Mouse (Mus musculus) midbrain, embryonic 16.5 days (tissue): Measurements from ENCODE around the gene Gfra1. TPM values are rescaled to one million over a fixed set of nuclear protein-coding genes. Genes with fewer than 3 reads are reported as not detected.

ENCODE experiments used
- ATAC-seq: fragments of 200-750 bp; cut with Nextera tagmentation; 2 replicates; pipeline ENCODE4 v1.8.0; 2017; ENCODE audit warnings: moderate TSS enrichment
- H3K27ac ChIP-seq: fragments of 300-500 bp; sonication (generic); 2 replicates; pipeline ENCODE4 v1.5.1; 2014; ENCODE audit warnings: mild to moderate bottlenecking, low read length, mixed read lengths
- H3K27me3 ChIP-seq: fragments of 300-500 bp; sonication (generic); 2 replicates; pipeline ENCODE4 v1.6.1; 2014; ENCODE audit warnings: low read depth, low read length, mixed read lengths; ENCODE audit not compliant: control insufficient read depth, insufficient read depth
- H3K36me3 ChIP-seq: fragments of 300-500 bp; sonication (generic); 2 replicates; pipeline ENCODE4 v1.6.1; 2014; ENCODE audit warnings: mild to moderate bottlenecking, low read length, moderate library complexity, mixed read lengths; ENCODE audit not compliant: control insufficient read depth, insufficient read depth
- H3K4me1 ChIP-seq: fragments of 300-500 bp; sonication (generic); 2 replicates; pipeline ENCODE4 v1.6.1; 2014; ENCODE audit warnings: mild to moderate bottlenecking, low read length, mixed read lengths; ENCODE audit not compliant: control insufficient read depth, insufficient read depth
- H3K4me2 ChIP-seq: fragments of 300-500 bp; sonication (generic); 2 replicates; pipeline ENCODE4 v1.6.1; 2014; ENCODE audit warnings: mild to moderate bottlenecking, low read length, mixed read lengths
- H3K4me3 ChIP-seq: fragments of 300-500 bp; sonication (generic); 2 replicates; pipeline ENCODE4 v1.5.1; 2014; ENCODE audit warnings: low read depth, mild to moderate bottlenecking, low read length, moderate library complexity, mixed read lengths
- H3K9ac ChIP-seq: fragments of 300-500 bp; sonication (generic); 2 replicates; pipeline ENCODE4 v1.6.1; 2014; ENCODE audit warnings: low read depth, low read length, mixed read lengths
- H3K9me3 ChIP-seq: fragments of 300-500 bp; sonication (generic); replicated peaks from 2 replicates; pipeline ENCODE4 v1.6.1; 2014; ENCODE audit warnings: mild to moderate bottlenecking, low read length, mixed read lengths; ENCODE audit not compliant: control insufficient read depth, poor library complexity, severe bottlenecking
- WGBS: fragments of 180-500 bp; shearing (Covaris S2); extraction: QIAGEN DNeasy Blood & Tissue Kit; methylation state at CpG from one replicate; pipeline ENCODE4 v1.1.7; 2014; 5-methylcytosine and 5-hydroxymethylcytosine counted together
- polyA plus RNA-seq: library from polyadenylated mRNA; unstranded; fragments of >200 nt; fragmentation: Nextera tagmentation; extraction: Ambion mirVana; gene quantifications from 2 replicates; pipeline ENCODE4 v1.2.1, GENCODE M21; 2015

The Gfra1 gene
- polyA plus RNA-seq, 1 experiment from 2014 or later = 45.0 TPM

DNA sequence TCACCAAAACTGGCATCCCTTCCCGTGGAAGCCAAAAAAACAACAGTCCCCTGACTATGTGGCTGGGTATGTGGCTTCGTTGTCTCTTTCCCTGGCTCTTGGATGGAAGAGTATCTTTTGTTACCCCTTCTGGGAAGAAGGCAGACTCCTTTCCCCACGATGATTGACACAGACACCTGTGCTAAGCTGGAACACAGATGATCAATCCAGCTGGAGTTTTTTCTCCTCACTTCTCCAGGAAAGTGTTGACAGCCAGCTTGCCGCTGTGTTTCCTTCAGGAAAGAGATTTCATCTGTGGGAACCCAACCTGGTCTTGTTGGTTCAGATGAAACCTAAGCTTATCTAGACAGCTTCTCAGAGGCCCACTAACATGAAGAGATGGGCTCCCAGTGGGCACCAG is 40.5 kb downstream of the Gfra1 start:
- H3K4me1 ChIP-seq = no peaks in the 10 kb centered on the region

DNA sequence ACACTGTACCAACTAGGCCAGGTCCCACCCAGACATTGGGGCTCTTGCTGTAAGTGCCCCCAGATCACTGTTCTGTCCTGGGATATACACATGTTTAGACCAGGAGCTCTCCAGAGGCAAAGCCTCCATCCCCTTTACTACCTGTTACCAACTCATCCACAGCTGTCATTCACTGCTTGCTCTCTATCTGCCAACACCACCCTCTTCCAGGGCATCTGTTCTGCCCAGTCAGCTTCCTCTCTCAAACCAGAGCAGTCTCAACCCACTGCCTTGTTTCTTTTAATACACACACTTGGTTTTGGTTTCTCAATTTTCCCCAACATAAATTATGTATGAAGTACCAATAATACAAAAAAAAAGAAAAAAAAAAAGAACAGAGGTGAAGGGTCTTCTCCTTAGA is 41.0 kb downstream of the Gfra1 start:
- ATAC-seq = no peak
- Histone ChIP-seq H3K9me3 (no peaks in the 10 kb centered on the region), H3K4me2 (no peak overlapping the region), H3K4me3 (no peak overlapping the region), H3K9ac (no peak overlapping the region), H3K4me1 (no peaks in the 10 kb centered on the region), H3K27ac (no peak overlapping the region), H3K27me3 (no peaks in the 10 kb centered on the region), H3K36me3 (no peaks in the 10 kb centered on the region)

More for the DNA sequence above, 40.5 kb downstream of the Gfra1 start:
- H3K9ac ChIP-seq = no peak overlapping the region
- H3K27me3 ChIP-seq = no peaks in the 10 kb centered on the region
- no peak overlapping the region for H3K4me3 ChIP-seq
- H3K9me3 ChIP-seq = no peaks in the 10 kb centered on the region
- H3K4me2 ChIP-seq = no peak overlapping the region
- no peak for ATAC-seq
- WGBS = 87% methylated on average over 4 of the region's 4 CpGs
- H3K36me3 ChIP-seq = no peaks in the 10 kb centered on the region
- H3K27ac ChIP-seq = no peak overlapping the region

DNA sequence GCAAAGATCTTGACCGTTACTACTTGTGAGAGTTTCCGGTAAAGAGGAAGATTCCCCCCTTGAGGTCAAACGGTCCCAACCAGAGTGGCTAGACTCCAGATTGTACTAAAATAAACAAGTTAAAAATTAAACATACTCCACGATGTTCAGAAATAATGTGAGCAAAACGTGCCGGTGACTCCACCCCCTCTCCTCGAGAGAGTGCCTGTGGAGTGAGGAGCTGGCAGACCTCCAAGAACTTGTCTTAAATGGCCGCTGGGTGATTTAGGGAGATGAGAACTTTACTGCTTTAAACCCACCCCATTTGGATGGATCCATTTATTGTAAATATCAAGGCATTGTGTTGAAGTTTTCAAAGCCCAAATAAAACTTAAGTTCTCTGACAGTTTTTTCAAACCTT is 42.4 kb downstream of the Gfra1 start:
- ATAC-seq = no peak

GRCm38 (mm10) chr19:58412811-58413210 is 42.9 kb downstream of the Gfra1 start:
- Histone ChIP-seq H3K9ac (no peak overlapping the region), H3K36me3 (no peaks in the 10 kb centered on the region), H3K27ac (no peak overlapping the region), H3K4me3 (no peak overlapping the region), H3K4me2 (no peak overlapping the region), H3K27me3 (no peaks in the 10 kb centered on the region), H3K4me1 (no peaks in the 10 kb centered on the region), H3K9me3 (no peaks in the 10 kb centered on the region)
- ATAC-seq = no peak
- WGBS = 71% methylated on average over 2 of the region's 3 CpGs

More for the DNA sequence above, 42.4 kb downstream of the Gfra1 start:
- Histone ChIP-seq H3K9me3 (no peaks in the 10 kb centered on the region), H3K4me3 (no peak overlapping the region), H3K4me2 (no peak overlapping the region), H3K36me3 (no peaks in the 10 kb centered on the region), H3K4me1 (no peaks in the 10 kb centered on the region), H3K9ac (no peak overlapping the region), H3K27ac (no peak overlapping the region), H3K27me3 (no peaks in the 10 kb centered on the region)
- 44% methylated on average over 8 of the region's 8 CpGs for WGBS

- no peak overlapping the region for H3K4me2 ChIP-seq
- H3K4me1 ChIP-seq = no peaks in the 10 kb centered on the region
- no peaks in the 10 kb centered on the region for H3K27me3 ChIP-seq
- H3K4me3 ChIP-seq = no peak overlapping the region
- H3K36me3 ChIP-seq = no peaks in the 10 kb centered on the region
- ATAC-seq = no peak
- no peak overlapping the region for H3K9ac ChIP-seq
- no peak overlapping the region for H3K27ac ChIP-seq
- no peaks in the 10 kb centered on the region for H3K9me3 ChIP-seq
Measured at GRCm38 (mm10) chr19:58406726-58407125, 49.0 kb downstream of the Gfra1 start.

DNA sequence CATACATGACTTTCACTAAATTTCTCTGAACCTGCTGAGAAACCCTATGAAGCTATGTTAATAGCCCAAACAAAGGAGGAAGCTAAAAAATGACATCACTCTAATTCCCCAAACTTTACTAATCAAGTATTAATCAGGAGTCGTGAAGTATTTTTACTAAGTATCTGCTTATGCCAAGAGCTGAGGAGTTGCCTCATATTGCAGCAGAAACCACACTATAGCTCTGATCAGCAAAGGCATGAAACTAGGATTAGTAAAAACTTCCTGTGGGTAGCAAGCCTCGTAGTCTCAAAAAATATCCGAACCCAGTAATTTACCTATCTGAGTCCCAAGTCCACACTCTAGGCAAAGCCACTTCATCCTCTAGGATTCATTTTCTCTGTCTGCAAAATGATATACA is 55.5 kb downstream of the Gfra1 start:
- Histone ChIP-seq H3K4me3 (no peak overlapping the region), H3K27ac (no peak overlapping the region), H3K9ac (no peak overlapping the region), H3K9me3 (no peaks in the 10 kb centered on the region), H3K4me1 (peaks cover 8% of the 10 kb centered on the region; the same call in 1 of the 2 replicates), H3K27me3 (no peaks in the 10 kb centered on the region), H3K4me2 (no peak overlapping the region), H3K36me3 (no peaks in the 10 kb centered on the region)
- ATAC-seq = no peak
- 83% methylated on average over 3 of the region's 3 CpGs for WGBS

DNA sequence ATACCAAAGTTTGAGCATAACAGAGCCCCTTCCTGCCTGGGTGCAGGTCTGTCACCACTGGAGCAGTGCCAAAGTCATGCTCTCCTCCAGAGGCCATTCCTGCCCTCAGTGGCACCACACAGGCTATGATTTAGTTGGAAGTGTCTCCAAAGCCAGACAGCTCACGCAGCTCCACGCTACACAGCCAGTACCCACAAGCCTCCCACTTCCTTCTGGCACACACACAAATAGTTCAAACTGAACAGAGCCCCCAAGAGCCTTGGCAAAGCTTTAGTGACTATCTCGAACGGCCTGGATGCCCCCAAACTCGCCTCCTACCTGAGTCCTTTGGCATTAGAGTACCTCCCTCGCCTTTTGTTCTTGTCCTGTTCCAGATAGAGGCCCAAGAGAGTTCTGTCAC is 56.5 kb downstream of the Gfra1 start:
- Histone ChIP-seq H3K4me1 (peaks cover 8% of the 10 kb centered on the region; the same call in 1 of the 2 replicates), H3K4me3 (no peak overlapping the region), H3K4me2 (no peak overlapping the region), H3K9me3 (no peaks in the 10 kb centered on the region), H3K27ac (no peak overlapping the region), H3K36me3 (no peaks in the 10 kb centered on the region), H3K9ac (no peak overlapping the region), H3K27me3 (no peaks in the 10 kb centered on the region)
- ATAC-seq = no peak
- WGBS = 77% methylated on average over 6 of the region's 6 CpGs

GRCm38 (mm10) chr19:58396604-58396984 is 59.1 kb downstream of the Gfra1 start:
- no peak for ATAC-seq
- Histone ChIP-seq H3K4me2 (no peak overlapping the region), H3K27ac (no peak overlapping the region), H3K4me3 (no peak overlapping the region), H3K4me1 (peaks cover 8% of the 10 kb centered on the region; the same call in 1 of the 2 replicates), H3K9ac (no peak overlapping the region), H3K9me3 (no peaks in the 10 kb centered on the region), H3K36me3 (no peaks in the 10 kb centered on the region), H3K27me3 (no peaks in the 10 kb centered on the region)
- WGBS = 82% methylated on average over 4 of the region's 4 CpGs

DNA sequence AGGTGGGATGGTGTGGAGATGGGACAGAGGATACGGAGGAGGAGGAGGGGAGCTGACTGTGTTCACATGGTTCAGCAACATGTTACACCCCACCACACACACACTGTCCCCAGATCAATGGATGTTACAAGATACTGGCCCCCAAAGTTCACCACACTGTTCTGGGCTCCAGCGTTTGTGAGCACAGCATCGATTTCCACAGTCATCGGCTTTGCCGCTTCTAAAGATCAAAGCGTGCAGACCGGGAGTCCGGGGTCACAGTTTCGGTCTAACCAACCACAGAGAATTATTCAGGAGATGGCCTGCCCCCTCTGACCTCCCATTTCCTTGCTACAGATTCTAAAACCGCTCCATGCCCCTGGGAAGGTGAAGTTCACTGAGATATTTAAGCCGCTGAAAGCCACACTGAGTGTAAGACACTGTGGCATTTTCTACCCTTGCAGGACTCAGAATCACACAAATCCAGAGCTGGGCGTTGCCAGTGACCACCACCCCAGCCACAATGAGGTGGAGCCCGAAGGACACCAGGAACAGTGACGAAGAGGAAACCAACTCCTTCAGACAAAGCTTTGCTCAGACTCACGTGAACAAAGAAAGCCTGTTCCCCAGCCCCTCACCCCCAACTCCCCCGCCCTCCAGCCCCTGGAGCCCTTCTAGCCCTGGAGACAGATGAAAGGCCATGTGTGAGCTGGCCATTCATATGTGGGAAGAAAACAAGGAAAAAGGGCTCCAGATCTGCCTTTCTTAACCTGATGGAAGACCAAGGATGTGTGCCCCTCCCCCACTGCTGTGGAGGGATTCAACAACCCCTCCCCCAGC is 59.7 kb downstream of the Gfra1 start:
- no peak for ATAC-seq
- peaks cover 8% of the 10 kb centered on the region; the same call in 1 of the 2 replicates for H3K4me1 ChIP-seq
- 57% methylated on average over 16 of the region's 16 CpGs for WGBS

More for the DNA sequence above, 59.7 kb downstream of the Gfra1 start:
- H3K4me3 ChIP-seq = no peak overlapping the region
- H3K27ac ChIP-seq = no peak overlapping the region
- no peaks in the 10 kb centered on the region for H3K36me3 ChIP-seq
- H3K4me2 ChIP-seq = no peak overlapping the region
- H3K9me3 ChIP-seq = no peaks in the 10 kb centered on the region
- no peaks in the 10 kb centered on the region for H3K27me3 ChIP-seq
- H3K9ac ChIP-seq = no peak overlapping the region
